Mouse (Mus musculus) heart, adult 2 months (tissue): Measurements from ENCODE around the gene Ppil6. TPM values are rescaled to one million over a fixed set of nuclear protein-coding genes. Genes with fewer than 3 reads are reported as not detected.

Source experiments
- DNase-seq, 2 experiments: peaks; one replicate each; pipeline ENCODE4 v3.0.0; 2021
- H3K27ac ChIP-seq: fragments of 200-600 bp; 2 replicates; pipeline ENCODE4 v1.8.1; 2022
- H3K27me3 ChIP-seq: fragments of 200-500 bp; 2 replicates; pipeline ENCODE4 v1.6.1; 2012; ENCODE audit warnings: mild to moderate bottlenecking, low read length, inconsistent platforms, mixed read lengths; ENCODE audit not compliant: control insufficient read depth, insufficient read depth
- H3K36me3 ChIP-seq: fragments of 200-500 bp; 2 replicates; pipeline ENCODE4 v1.6.1; 2012; ENCODE audit warnings: low read length, inconsistent platforms; ENCODE audit not compliant: control insufficient read depth, insufficient read depth
- H3K4me1 ChIP-seq: fragments of 200-500 bp; 2 replicates; pipeline ENCODE4 v1.6.1; 2011; ENCODE audit warnings: low read length; ENCODE audit not compliant: control insufficient read depth, insufficient read depth
- H3K4me3 ChIP-seq: fragments of 200-600 bp; 2 replicates; pipeline ENCODE4 v1.8.1; 2022
- H3K79me2 ChIP-seq: fragments of 200-500 bp; replicated peaks from 2 replicates; pipeline ENCODE4 v1.6.1; 2012; ENCODE audit warnings: mild to moderate bottlenecking, inconsistent platforms, low read length, moderate library complexity, mixed read lengths; ENCODE audit not compliant: control insufficient read depth, insufficient read depth
- H3K9ac ChIP-seq: fragments of 200-500 bp; 2 replicates; pipeline ENCODE4 v1.6.1; 2012; ENCODE audit warnings: low read depth, mild to moderate bottlenecking, control low read depth, inconsistent platforms, low read length, mixed read lengths
- CTCF ChIP-seq: fragments of 200-600 bp; IDR thresholded peaks from 2 replicates; pipeline ENCODE4 v1.8.1; 2022; ENCODE audit warnings: antibody characterized with exemption, mild to moderate bottlenecking, moderate library complexity
- EP300 ChIP-seq: fragments of 200-500 bp; IDR thresholded peaks from 2 replicates; pipeline ENCODE4 v1.6.1; 2011; ENCODE audit warnings: low read depth, low read length, control low read depth; ENCODE audit not compliant: insufficient read depth
- POLR2A ChIP-seq: fragments of 200-500 bp; IDR thresholded peaks from 2 replicates; pipeline ENCODE4 v1.6.1; 2011; ENCODE audit warnings: mild to moderate bottlenecking, low read depth, low read length, control low read depth; ENCODE audit not compliant: insufficient read depth
- WGBS: fragments of 180-500 bp; shearing (Covaris S2); methylation state at CpG from one replicate; pipeline ENCODE4 v1.1.7; 2018; 5-methylcytosine and 5-hydroxymethylcytosine counted together
- intact Hi-C: fragments of 180-260 bp; cut with DNase I; formaldehyde crosslinking; loops from one replicate; pipeline ENCODE4 v1.15.1; 2025
- polyA plus RNA-seq: library from polyadenylated mRNA; depleted of rRNA; stranded (reverse); fragments of >200 nt; gene quantifications from 2 replicates; pipeline ENCODE4 v1.2.3, GENCODE M21; 2012
- total RNA-seq, 2 experiments: library from RNA; stranded (reverse); gene quantifications; 2 replicates each; pipeline ENCODE4 v1.2.3; 2021

The Ppil6 gene
- total and polyA plus RNA-seq, 3 experiments, result 0.59 to 1.7 (median 0.84) TPM

GRCm38 (mm10) chr10:41518508-41518980 lies 28.3 kb downstream of the Ppil6 start:
- Histone ChIP-seq H3K4me3 (peak overlapping the region; percentile 90), H3K36me3 (peaks cover 16% of the 10 kb centered on the region), H3K9ac (peak overlapping the region; percentile 67), H3K27me3 (no peaks in the 10 kb centered on the region), H3K79me2 (0 out of 2 replicates have a peak, but pooled peaks cover 2% of the 10 kb centered on the region), H3K27ac (peak overlapping the region; percentile 100), H3K4me1 (peaks cover 5% of the 10 kb centered on the region)
- peak in 1 of 2 experiments; percentile 90 for DNase-seq
- intact Hi-C loops, result loop anchor here (1.0 to 5.0 kb wide), 3 partner anchors 164 to 779 kb away; partner anchors contain the start of genes Ak9 and Fig4
- TF ChIP-seq CTCF (peak; percentile 76), POLR2A (no peak), EP300 (0 out of 2 replicates have a peak, but pooled peaks have one; percentile 48)
- under 1% methylated on average over 23 of the region's 23 CpGs for WGBS

- no peak for TF ChIP-seq CTCF
- TF ChIP-seq EP300, result peak; percentile 77; the same call in 1 of the 2 replicates
- peak; percentile 95 for TF ChIP-seq POLR2A
- H3K4me1 ChIP-seq, result peaks cover 5% of the 10 kb centered on the region
- H3K27ac ChIP-seq, result peak within 1 kb of the TSS; percentile 100
- H3K27me3 ChIP-seq, result no peaks in the 10 kb centered on the region
- H3K4me3 ChIP-seq, result peak within 1 kb of the TSS; percentile 90
- peak; percentile 93 to 94 for DNase-seq
- H3K36me3 ChIP-seq, result peaks cover 20% of the 10 kb centered on the region
- under 1% methylated on average over 55 of the region's 69 CpGs for WGBS
- H3K79me2 ChIP-seq, result 0 out of 2 replicates have a peak, but pooled peaks cover 2% of the 10 kb centered on the region
- H3K9ac ChIP-seq, result peak within 1 kb of the TSS; percentile 98
- intact Hi-C loops, result loop anchor here (1.0 to 5.0 kb wide), 3 partner anchors 163 to 778 kb away; partner anchors contain the start of genes Ak9 and Fig4
Observed at GRCm38 (mm10) chr10:41518981-41519618, 28.9 kb downstream of the Ppil6 start, which contains the start of gene Cd164. Cd164 (plus strand) TSS chr10:41519414.

DNA sequence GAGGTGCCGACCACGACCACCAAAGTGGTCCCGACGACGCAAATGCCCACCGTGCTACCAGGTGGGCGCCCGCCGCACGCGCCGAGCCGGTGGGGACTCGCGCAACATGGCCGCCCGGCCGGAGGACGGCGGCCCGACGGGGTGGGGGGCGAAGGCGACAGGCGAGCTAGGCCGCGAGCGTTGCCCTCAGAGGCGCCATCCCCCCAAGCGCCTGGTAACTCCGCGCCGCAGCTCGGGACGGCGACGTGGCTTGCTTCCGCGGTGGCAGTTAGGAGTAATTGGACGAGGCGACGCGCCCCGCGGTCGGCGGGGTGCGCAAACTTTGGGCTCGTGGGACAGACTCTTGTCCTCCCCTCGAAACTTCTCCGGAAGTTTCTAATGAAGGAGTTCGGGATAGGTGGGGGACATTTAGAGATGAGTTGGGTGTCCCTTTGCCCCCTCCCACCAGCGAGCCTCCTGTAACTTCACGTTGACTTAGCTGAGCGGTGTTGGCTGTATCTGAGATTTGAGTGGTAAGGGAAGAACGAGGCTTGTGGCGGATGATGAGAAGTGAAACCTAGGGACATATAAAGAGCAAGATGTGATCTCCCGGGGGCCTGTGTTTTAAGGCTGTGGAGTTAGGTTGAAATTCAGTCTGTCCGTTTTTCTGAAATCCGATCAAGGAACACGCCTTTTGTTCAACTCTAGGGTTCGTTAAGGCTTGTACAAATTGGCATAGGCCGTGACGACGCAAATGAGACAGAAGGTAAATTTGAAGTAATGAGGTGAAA lies 29.6 kb downstream of the Ppil6 start:
- under 1% methylated on average over 65 of the region's 65 CpGs for WGBS
- Histone ChIP-seq H3K36me3 (peaks cover 22% of the 10 kb centered on the region), H3K9ac (peak overlapping the region; percentile 98), H3K4me1 (peaks cover 7% of the 10 kb centered on the region), H3K4me3 (peak overlapping the region; percentile 90), H3K27me3 (no peaks in the 10 kb centered on the region), H3K27ac (peak overlapping the region; percentile 100), H3K79me2 (peaks cover 5% of the 10 kb centered on the region)
- peak in 1 of 2 experiments; percentile 79 for DNase-seq
- intact Hi-C loops, result loop anchor here (5.0 kb wide), 3 partner anchors 77 to 777 kb away; partner anchors contain the start of genes Ak9 and Fig4
- TF ChIP-seq EP300 (no peak), POLR2A (no peak), CTCF (no peak)

GRCm38 (mm10) chr10:41520410-41520673 lies 30.1 kb downstream of the Ppil6 start:
- Histone ChIP-seq H3K27me3 (no peaks in the 10 kb centered on the region), H3K27ac (no peak overlapping the region; the same call in 1 of the 2 replicates), H3K79me2 (peaks cover 5% of the 10 kb centered on the region), H3K4me1 (peaks cover 7% of the 10 kb centered on the region), H3K36me3 (peaks cover 24% of the 10 kb centered on the region), H3K9ac (peak overlapping the region; percentile 98), H3K4me3 (peak overlapping the region; percentile 90)
- 3% methylated on average over 5 of the region's 5 CpGs for WGBS
- intact Hi-C loops, result loop anchor here (5.0 kb wide), 1 partner anchor 77 kb away; no protein-coding TSS in a partner anchor
- DNase-seq, result no peak
- TF ChIP-seq EP300 (no peak), POLR2A (no peak), CTCF (no peak)

DNA sequence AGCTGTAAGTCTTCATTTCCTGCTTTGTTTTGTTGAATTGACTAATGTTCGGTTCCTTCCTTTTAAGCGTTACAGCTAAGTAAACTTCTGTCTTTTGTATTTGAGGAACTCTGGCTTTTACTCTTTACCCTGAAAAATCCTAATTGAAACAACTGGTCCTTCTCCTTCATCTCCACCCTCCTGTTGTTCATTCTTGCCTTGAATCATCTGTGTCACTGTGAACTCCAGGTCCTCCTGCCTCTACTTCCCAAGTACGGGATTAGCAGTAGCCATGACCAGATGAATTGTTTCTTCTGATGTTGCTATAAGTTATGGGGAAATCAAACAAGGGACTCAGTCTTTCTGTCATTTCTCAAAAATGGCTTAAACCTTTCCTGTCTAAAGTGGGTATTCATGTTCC lies 33.1 kb downstream of the Ppil6 start:
- Histone ChIP-seq H3K27me3 (no peaks in the 10 kb centered on the region), H3K9ac (no peak overlapping the region), H3K36me3 (peaks cover 26% of the 10 kb centered on the region), H3K4me3 (no peak overlapping the region), H3K79me2 (peaks cover 5% of the 10 kb centered on the region), H3K4me1 (peaks cover 7% of the 10 kb centered on the region), H3K27ac (no peak overlapping the region)
- DNase-seq, result no peak
- 68% methylated on average over 3 of the region's 3 CpGs for WGBS
- TF ChIP-seq EP300 (no peak), CTCF (no peak), POLR2A (no peak)
- intact Hi-C loops, result loop anchor here (5.0 kb wide), 1 partner anchor 74 kb away; no protein-coding TSS in a partner anchor

DNA sequence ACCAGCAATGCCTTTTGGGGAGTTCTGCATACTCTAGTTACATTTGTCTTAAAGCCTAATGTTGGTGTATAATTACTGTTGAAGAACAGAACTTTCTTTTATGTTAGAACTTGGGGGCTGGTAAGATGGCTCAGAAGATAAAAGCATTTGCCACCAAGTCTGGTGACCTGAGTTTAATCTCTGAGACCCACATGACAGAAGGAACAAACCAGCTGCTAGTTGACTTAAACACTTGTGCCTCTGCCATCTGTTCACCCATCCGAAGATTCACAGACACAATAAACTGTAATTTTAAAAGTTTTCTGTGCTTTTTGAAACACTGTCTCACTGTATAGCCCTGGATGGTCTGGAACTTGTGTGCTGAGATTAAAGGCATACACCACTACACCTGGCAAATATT lies 35.5 kb downstream of the Ppil6 start:
- intact Hi-C loops, result no loop called here
- Histone ChIP-seq H3K9ac (no peak overlapping the region), H3K4me1 (peaks cover 7% of the 10 kb centered on the region), H3K36me3 (peaks cover 28% of the 10 kb centered on the region), H3K27ac (no peak overlapping the region), H3K27me3 (no peaks in the 10 kb centered on the region), H3K79me2 (peaks cover 5% of the 10 kb centered on the region), H3K4me3 (no peak overlapping the region)
- WGBS, result 73% methylated on average over 1 of the region's 1 CpGs
- TF ChIP-seq EP300, result no peak
- no peak for TF ChIP-seq CTCF
- no peak for DNase-seq
